Mouse (Mus musculus) embryonic facial prominence, embryonic 12.5 days (tissue): ENCODE measurements around the gene Med17. TPM values are rescaled to one million over a fixed set of nuclear protein-coding genes. Genes with fewer than 3 reads are reported as not detected.

Experiments
- ATAC-seq: fragments of 200-750 bp; cut with Nextera tagmentation; 2 replicates; pipeline ENCODE4 v1.8.0; 2017; ENCODE audit not compliant: insufficient number of reproducible peaks, insufficient read depth, low FRiP score, low TSS enrichment
- H3K27ac ChIP-seq: fragments of 300-500 bp; sonication (generic); 2 replicates; pipeline ENCODE4 v1.5.1; 2016; ENCODE audit warnings: mild to moderate bottlenecking
- H3K27me3 ChIP-seq: fragments of 300-500 bp; sonication (generic); 2 replicates; pipeline ENCODE4 v1.6.1; 2016; ENCODE audit warnings: mild to moderate bottlenecking, moderate library complexity
- H3K36me3 ChIP-seq: fragments of 300-500 bp; sonication (generic); 2 replicates; pipeline ENCODE4 v1.6.1; 2016; ENCODE audit warnings: mild to moderate bottlenecking
- H3K4me1 ChIP-seq: fragments of 300-500 bp; sonication (generic); 2 replicates; pipeline ENCODE4 v1.6.1; 2016
- H3K4me2 ChIP-seq: fragments of 300-500 bp; sonication (generic); replicated peaks from 2 replicates; pipeline ENCODE4 v1.6.1; 2016; ENCODE audit warnings: mild to moderate bottlenecking, moderate library complexity
- H3K4me3 ChIP-seq: fragments of 300-500 bp; sonication (generic); 2 replicates; pipeline ENCODE4 v1.5.1; 2016; ENCODE audit warnings: mild to moderate bottlenecking
- H3K9ac ChIP-seq: fragments of 300-500 bp; sonication (generic); 2 replicates; pipeline ENCODE4 v1.6.1; 2016; ENCODE audit warnings: mild to moderate bottlenecking, moderate library complexity
- H3K9me3 ChIP-seq: fragments of 300-500 bp; sonication (generic); 2 replicates; pipeline ENCODE4 v1.6.1; 2016; ENCODE audit warnings: mild to moderate bottlenecking, moderate library complexity
- WGBS: fragments of 180-500 bp; shearing (Covaris S2); methylation state at CpG from one replicate; pipeline ENCODE4 v1.1.7; 2016; 5-methylcytosine and 5-hydroxymethylcytosine counted together
- microRNA-seq: library from miRNA; unstranded; fragments of <30 nt; microRNA quantifications from one replicate; pipeline ENCODE4, GENCODE M21; 2017
- polyA plus RNA-seq: library from polyadenylated mRNA; unstranded; fragments of >200 nt; fragmentation: Nextera tagmentation; extraction: Ambion mirVana; gene quantifications from 2 replicates; pipeline ENCODE4 v1.2.1, GENCODE M21; 2016

Gene Med17
- polyA plus RNA-seq, 1 experiment from 2014 or later = 41.1 TPM

DNA sequence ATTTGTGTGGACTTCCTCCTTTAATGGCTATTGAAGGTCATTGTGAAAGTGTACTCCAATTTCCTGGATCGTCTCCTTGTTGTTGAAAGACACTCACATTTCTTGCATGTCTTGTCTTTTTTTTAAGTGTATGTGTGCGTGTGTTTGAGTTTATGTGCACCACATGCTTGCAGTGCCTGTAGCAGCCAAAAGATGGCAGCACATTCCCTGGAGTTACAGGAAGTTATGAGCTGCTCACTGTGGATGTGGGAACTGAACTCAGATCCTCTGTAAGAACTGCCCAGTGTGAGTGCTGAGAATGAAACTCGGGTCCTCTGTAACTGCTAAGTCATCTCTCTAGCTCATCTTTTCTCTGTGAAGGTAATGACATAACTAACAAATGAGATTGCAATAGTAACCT is 47.3 kb downstream of the Med17 start:
- Histone ChIP-seq H3K4me3 (no peak overlapping the region), H3K36me3 (no peaks in the 10 kb centered on the region), H3K4me2 (no peak overlapping the region), H3K27ac (no peak overlapping the region), H3K9me3 (no peaks in the 10 kb centered on the region), H3K9ac (no peak overlapping the region), H3K27me3 (0 out of 2 replicates have a peak, but pooled peaks cover under 1% of the 10 kb centered on the region), H3K4me1 (no peaks in the 10 kb centered on the region)
- WGBS = 89% methylated on average over 3 of the region's 3 CpGs
- no peak for ATAC-seq

DNA sequence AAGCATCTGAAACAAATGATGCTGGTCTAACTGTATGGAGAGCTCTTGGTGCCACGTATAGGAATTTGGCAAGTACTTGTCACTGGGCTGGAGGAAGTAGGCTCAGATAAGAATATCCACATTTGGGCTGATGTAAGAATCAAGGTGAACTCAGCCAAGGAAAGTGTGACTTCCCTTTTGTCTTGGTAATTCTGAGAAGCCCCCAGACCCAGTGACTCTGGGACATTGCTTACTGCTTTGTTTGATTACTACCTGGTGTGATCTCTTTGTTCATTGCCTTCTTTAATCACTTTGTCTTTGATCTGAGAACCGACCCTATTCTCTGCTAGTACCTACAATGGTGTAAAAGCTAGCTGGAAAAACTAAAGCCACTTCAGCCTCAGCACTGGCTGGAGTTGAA is 54.8 kb downstream of the Med17 start:
- H3K27ac ChIP-seq = no peak overlapping the region
- H3K9me3 ChIP-seq = no peaks in the 10 kb centered on the region
- WGBS = 61% methylated on average over 2 of the region's 2 CpGs
- no peak overlapping the region for H3K4me3 ChIP-seq
- H3K27me3 ChIP-seq = no peaks in the 10 kb centered on the region
- H3K9ac ChIP-seq = no peak overlapping the region
- no peak for ATAC-seq
- no peaks in the 10 kb centered on the region for H3K36me3 ChIP-seq
- no peak overlapping the region for H3K4me2 ChIP-seq
- no peaks in the 10 kb centered on the region for H3K4me1 ChIP-seq

DNA sequence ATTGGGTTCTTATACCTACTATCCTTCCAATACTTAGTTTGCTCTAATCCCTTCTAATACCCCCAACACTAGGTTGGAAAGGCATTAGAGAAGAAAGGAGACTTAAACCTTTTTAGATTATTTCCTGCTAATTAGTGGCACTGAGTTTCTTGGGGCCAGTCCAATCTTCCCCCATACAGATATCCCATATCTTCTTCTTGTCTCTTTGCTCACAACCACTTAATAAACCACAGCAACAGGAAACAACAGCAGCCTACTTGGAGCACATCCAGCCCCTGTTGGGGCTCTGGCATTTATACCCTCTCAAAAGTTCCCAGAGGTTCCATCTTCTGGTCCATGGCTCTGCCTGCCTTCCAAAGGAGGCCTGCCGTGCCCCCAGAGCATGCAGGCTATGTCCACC is 66.0 kb downstream of the Med17 start:
- no peak overlapping the region for H3K4me3 ChIP-seq
- H3K4me1 ChIP-seq = no peaks in the 10 kb centered on the region
- H3K27me3 ChIP-seq = no peaks in the 10 kb centered on the region
- no peak overlapping the region for H3K27ac ChIP-seq
- no peak overlapping the region for H3K9ac ChIP-seq
- no peak overlapping the region for H3K4me2 ChIP-seq
- 83% methylated on average over 1 of the region's 1 CpGs for WGBS
- no peaks in the 10 kb centered on the region for H3K36me3 ChIP-seq
- no peak for ATAC-seq
- no peaks in the 10 kb centered on the region for H3K9me3 ChIP-seq

DNA sequence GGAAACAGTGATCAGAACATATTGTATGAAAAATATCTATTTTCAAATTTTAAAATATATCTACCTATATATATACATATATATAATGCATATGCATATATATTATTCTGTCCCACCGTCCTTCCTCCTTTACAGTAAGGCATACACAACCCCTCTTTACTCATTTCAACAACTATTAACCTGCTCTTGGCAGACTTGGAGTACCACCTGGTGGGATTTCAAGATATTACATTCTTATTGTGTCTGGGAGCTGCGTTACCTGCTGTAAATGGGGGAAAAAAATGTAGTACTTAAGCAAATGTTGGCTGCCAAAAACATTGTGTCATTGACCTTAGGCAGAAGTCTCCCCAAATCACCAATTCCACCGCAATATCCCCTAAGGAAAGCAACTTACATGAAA is 67.9 kb downstream of the Med17 start:
- H3K36me3 ChIP-seq = no peaks in the 10 kb centered on the region

More for the DNA sequence above, 67.9 kb downstream of the Med17 start:
- Histone ChIP-seq H3K4me3 (no peak overlapping the region), H3K4me2 (no peak overlapping the region), H3K9ac (no peak overlapping the region), H3K9me3 (no peaks in the 10 kb centered on the region), H3K4me1 (no peaks in the 10 kb centered on the region), H3K27me3 (no peaks in the 10 kb centered on the region), H3K27ac (no peak overlapping the region)
- ATAC-seq = no peak
- WGBS = 80% methylated on average over 3 of the region's 3 CpGs

Small RNAs within 50 kb of the gene (microRNA-seq; reads per million reads assigned to microRNA genes)
- gene Gm49349 = not detected
- not detected for gene mmu-mir-7650

Other genes with a start within 250 kb of the Med17 start
- 68.5 and 75.9 TPM in 2 replicates for gene Panx1, start 234.5 kb downstream of the Med17 start, polyA plus RNA-seq
- gene Hephl1, start 167.8 kb downstream of the Med17 start, polyA plus RNA-seq = not detected in 2 replicates
- gene Vstm5, start 40.9 kb downstream of the Med17 start, polyA plus RNA-seq = 3.0 and 3.5 TPM in 2 replicates
- gene Taf1d, start 26.3 kb upstream of the Med17 start, polyA plus RNA-seq = 81.6 and 86.2 TPM in 2 replicates
- 10.8 and 10.9 TPM in 2 replicates for gene 4931406C07Rik, start 26.5 kb upstream of the Med17 start, polyA plus RNA-seq
- gene Cep295, start 77.9 kb upstream of the Med17 start, polyA plus RNA-seq = 23.8 and 25.2 TPM in 2 replicates
- gene Smco4, start 213.5 kb upstream of the Med17 start, polyA plus RNA-seq = 1.6 and 2.9 TPM in 2 replicates